Mouse (Mus musculus) hindbrain, embryonic 13.5 days (tissue): ENCODE data around the gene Piga. TPM values are rescaled to one million over a fixed set of nuclear protein-coding genes. Genes with fewer than 3 reads are reported as not detected.

Experiments used
- ATAC-seq: fragments of 200-750 bp; cut with Nextera tagmentation; 2 replicates; pipeline ENCODE4 v1.8.0; 2017; ENCODE audit warnings: moderate TSS enrichment; ENCODE audit not compliant: low FRiP score
- H3K27ac ChIP-seq: fragments of 300-500 bp; sonication (generic); 2 replicates; pipeline ENCODE4 v1.5.1; 2015; ENCODE audit warnings: inconsistent platforms, mild to moderate bottlenecking, moderate library complexity
- H3K27me3 ChIP-seq: fragments of 300-500 bp; sonication (generic); 2 replicates; pipeline ENCODE4 v1.6.1; 2015; ENCODE audit warnings: mild to moderate bottlenecking, inconsistent platforms
- H3K36me3 ChIP-seq: fragments of 300-500 bp; sonication (generic); 2 replicates; pipeline ENCODE4 v1.6.1; 2015; ENCODE audit warnings: mild to moderate bottlenecking, inconsistent platforms
- H3K4me1 ChIP-seq: fragments of 300-500 bp; sonication (generic); replicated peaks from 2 replicates; pipeline ENCODE4 v1.6.1; 2015; ENCODE audit warnings: inconsistent platforms
- H3K4me2 ChIP-seq: fragments of 300-500 bp; sonication (generic); 2 replicates; pipeline ENCODE4 v1.6.1; 2015; ENCODE audit warnings: inconsistent platforms, mild to moderate bottlenecking, moderate library complexity
- H3K4me3 ChIP-seq: fragments of 300-500 bp; sonication (generic); 2 replicates; pipeline ENCODE4 v1.5.1; 2015; ENCODE audit warnings: mild to moderate bottlenecking, inconsistent platforms
- H3K9ac ChIP-seq: fragments of 300-500 bp; sonication (generic); 2 replicates; pipeline ENCODE4 v1.6.1; 2015; ENCODE audit warnings: mild to moderate bottlenecking, inconsistent platforms
- H3K9me3 ChIP-seq: fragments of 300-500 bp; sonication (generic); 2 replicates; pipeline ENCODE4 v1.6.1; 2016; ENCODE audit warnings: inconsistent platforms
- WGBS: fragments of 180-500 bp; shearing (Covaris S2); methylation state at CpG from one replicate; pipeline ENCODE4 v1.1.7; 2015; 5-methylcytosine and 5-hydroxymethylcytosine counted together
- polyA plus RNA-seq: library from polyadenylated mRNA; unstranded; fragments of >200 nt; fragmentation: Nextera tagmentation; extraction: Ambion mirVana; gene quantifications from 2 replicates; pipeline ENCODE4 v1.2.1, GENCODE M21; 2015

Piga gene
- polyA plus RNA-seq, 1 experiment from 2014 or later = 6.4 TPM

DNA sequence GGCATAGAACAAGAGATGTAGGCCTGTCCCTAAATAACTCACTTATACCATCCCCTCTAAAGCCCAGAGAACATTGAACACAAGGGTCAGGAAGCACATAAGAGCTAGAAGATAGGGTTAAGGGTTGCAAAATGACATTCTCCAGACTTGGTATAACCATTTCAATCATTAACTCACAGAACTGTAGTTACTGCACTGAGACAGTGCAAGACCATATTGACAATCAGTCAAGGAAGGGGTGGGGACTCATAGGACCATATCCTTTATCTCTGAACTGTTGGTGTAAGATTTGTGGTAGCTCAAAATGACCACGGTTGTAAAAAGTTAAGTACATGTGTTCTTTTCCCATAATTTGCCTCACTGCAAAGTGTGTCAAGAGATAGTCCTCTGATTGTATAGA is 9.0 kb upstream of the Piga start:
- Histone ChIP-seq H3K36me3 (no peaks in the 10 kb centered on the region), H3K9me3 (no peaks in the 10 kb centered on the region), H3K4me3 (no peak overlapping the region), H3K4me2 (no peak overlapping the region), H3K27me3 (0 out of 2 replicates have a peak, but pooled peaks cover 11% of the 10 kb centered on the region), H3K4me1 (no peaks in the 10 kb centered on the region), H3K27ac (no peak overlapping the region), H3K9ac (no peak overlapping the region)
- 94% methylated on average over 1 of the region's 1 CpGs for WGBS
- ATAC-seq = no peak

DNA sequence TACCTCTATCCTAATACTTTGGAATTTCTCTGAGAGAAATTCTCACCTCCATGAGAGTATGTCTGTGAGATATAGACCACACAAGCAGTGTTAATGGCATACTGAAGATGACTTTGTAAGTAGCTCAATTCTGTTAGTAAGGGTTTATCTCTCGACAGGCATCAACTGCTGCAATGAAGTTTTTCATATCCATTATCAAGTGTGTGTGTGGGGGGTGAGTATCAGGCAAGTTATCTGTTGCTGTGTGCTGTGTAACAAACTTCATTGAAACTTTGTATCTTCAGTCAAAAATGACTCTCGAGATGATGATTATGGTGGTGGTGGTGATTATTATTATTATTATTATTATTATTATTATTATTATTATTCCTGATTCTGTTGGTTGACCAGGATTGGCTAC is 2.8 kb upstream of the Piga start:
- 85% methylated on average over 2 of the region's 2 CpGs for WGBS
- peaks cover 6% of the 10 kb centered on the region; the same call in 1 of the 2 replicates for H3K27me3 ChIP-seq
- H3K9me3 ChIP-seq = no peaks in the 10 kb centered on the region
- no peaks in the 10 kb centered on the region for H3K36me3 ChIP-seq
- no peak overlapping the region for H3K4me3 ChIP-seq
- no peak overlapping the region for H3K4me2 ChIP-seq
- H3K4me1 ChIP-seq = peaks cover 7% of the 10 kb centered on the region
- no peak for ATAC-seq
- H3K27ac ChIP-seq = no peak overlapping the region
- no peak overlapping the region for H3K9ac ChIP-seq

DNA sequence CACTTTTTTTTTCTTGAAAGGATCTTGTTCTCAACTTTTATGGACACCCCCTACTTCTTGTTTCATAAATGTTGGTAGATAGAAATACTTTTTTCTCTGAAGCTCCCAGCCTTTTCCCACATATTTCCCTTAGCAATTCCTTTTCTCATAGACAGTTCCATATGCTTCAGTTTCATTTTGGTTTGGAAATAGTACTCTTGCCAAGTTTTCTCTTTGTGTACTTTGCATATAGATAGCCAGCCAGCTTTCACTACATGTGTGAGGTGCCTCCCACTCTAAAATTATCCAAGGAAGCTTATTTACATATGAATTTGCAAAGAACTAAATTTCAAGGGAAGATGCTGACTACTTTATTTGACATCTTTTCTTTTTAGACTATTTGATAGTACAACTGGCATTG is 1.6 kb upstream of the Piga start:
- H3K9ac ChIP-seq = no peak overlapping the region
- H3K4me2 ChIP-seq = no peak overlapping the region
- no peaks in the 10 kb centered on the region for H3K36me3 ChIP-seq
- no peak for ATAC-seq
- no peaks in the 10 kb centered on the region for H3K9me3 ChIP-seq
- H3K27ac ChIP-seq = no peak overlapping the region
- H3K27me3 ChIP-seq = peaks cover 6% of the 10 kb centered on the region; the same call in 1 of the 2 replicates
- no peak overlapping the region for H3K4me3 ChIP-seq
- H3K4me1 ChIP-seq = peaks cover 7% of the 10 kb centered on the region

DNA sequence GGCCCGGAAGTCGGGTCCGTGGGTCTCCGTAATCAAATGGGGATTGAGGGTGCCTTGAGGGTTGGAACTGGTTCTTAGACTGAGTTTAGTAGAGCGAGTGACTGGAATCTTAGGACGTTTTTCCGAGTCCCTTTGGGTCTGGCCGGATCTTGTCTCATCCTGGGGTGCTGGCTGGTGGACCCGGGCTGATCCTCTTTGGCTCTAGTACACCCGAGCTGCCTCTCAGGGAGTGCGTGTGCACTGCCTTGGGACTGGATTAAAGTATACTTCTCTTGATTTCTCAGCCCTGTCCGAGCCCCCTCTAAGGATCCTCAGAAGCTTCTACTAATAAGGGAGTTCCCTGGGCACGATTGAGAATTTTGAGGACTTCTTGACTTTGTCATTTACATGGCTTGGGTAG is 368 bp downstream of the Piga start:
- 19% methylated on average over 13 of the region's 13 CpGs for WGBS
- H3K9ac ChIP-seq = peak overlapping the region; percentile 71
- no peaks in the 10 kb centered on the region for H3K36me3 ChIP-seq
- peaks cover 7% of the 10 kb centered on the region for H3K4me1 ChIP-seq
- peak; percentile 41; the same call in 1 of the 2 replicates for ATAC-seq
- H3K27me3 ChIP-seq = no peaks in the 10 kb centered on the region; the same call in 1 of the 2 replicates
- H3K4me3 ChIP-seq = peak overlapping the region; percentile 52
- peak overlapping the region; percentile 48 for H3K27ac ChIP-seq
- peak overlapping the region; percentile 62 for H3K4me2 ChIP-seq
- no peaks in the 10 kb centered on the region for H3K9me3 ChIP-seq

DNA sequence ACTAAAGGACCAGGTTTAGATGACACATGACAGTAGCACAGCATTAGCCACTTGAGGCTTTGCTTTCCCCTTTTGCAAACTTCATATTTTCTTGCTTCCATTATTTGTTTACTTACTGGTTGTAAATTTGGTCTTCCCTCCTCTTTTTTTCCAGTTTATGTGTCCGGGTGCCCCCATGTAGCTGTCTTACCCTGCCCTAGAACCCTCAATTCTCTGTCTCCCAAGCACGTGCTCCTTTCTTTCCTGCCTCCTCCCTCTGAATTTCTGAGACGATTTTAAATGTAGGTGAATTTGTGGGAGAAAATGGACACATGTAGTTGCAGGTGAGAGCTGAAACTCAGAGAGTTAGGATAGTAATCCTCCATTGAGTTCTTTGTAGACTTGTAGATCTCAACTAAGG is 931 bp downstream of the Piga start:
- H3K9me3 ChIP-seq = no peaks in the 10 kb centered on the region
- peak overlapping the region; percentile 52 for H3K4me3 ChIP-seq
- H3K4me1 ChIP-seq = peaks cover 7% of the 10 kb centered on the region
- ATAC-seq = no peak
- H3K27ac ChIP-seq = no peak overlapping the region
- 44% methylated on average over 3 of the region's 3 CpGs for WGBS
- H3K4me2 ChIP-seq = peak overlapping the region; percentile 62
- no peaks in the 10 kb centered on the region; the same call in 1 of the 2 replicates for H3K27me3 ChIP-seq
- H3K9ac ChIP-seq = peak overlapping the region; percentile 19; the same call in 1 of the 2 replicates
- no peaks in the 10 kb centered on the region for H3K36me3 ChIP-seq

DNA sequence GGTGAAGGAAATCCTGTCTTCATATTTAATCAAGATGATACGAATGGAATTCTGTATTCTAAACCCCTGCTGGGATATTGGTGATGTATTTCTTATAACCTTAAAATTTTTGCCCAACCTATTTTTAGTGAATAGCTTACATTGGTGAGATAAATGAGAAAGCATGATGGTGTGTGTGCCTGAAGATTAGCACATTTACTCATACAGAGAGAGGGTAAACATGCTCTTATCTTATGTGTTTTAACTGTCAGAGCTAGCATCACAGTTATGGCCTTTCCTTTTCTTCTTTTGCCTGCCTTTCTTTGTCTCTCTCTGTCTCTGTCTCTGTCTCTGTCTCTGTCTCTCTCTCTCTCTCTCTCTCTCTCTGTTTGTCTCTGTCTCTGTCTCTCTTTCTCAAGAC is 5.2 kb downstream of the Piga start:
- Histone ChIP-seq H3K9me3 (no peaks in the 10 kb centered on the region), H3K27ac (no peak overlapping the region), H3K9ac (no peak overlapping the region), H3K4me1 (peaks cover 7% of the 10 kb centered on the region), H3K27me3 (no peaks in the 10 kb centered on the region), H3K4me3 (no peak overlapping the region), H3K4me2 (no peak overlapping the region), H3K36me3 (0 out of 2 replicates have a peak, but pooled peaks cover 3% of the 10 kb centered on the region)
- WGBS = 85% methylated on average over 1 of the region's 1 CpGs
- no peak for ATAC-seq

DNA sequence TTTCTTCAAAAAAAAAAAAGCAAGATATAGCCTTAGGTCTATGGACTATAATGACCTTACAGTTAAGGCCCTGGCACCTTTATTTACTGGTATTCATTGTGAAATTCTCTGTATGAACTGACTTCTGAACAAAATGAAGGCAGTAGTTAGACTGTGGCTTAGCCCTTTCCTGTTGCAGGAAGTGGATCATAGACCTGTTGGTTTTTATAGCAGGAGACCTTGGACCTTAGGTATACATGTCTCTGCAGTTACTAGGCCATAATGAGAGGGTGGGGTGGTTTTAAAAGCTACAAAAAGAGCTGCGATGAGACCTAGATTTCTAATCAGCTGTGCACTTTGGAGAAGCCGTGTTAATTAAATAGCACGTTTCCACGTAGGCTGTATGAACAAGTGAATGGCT is 7.7 kb downstream of the Piga start:
- Histone ChIP-seq H3K9me3 (no peaks in the 10 kb centered on the region), H3K4me1 (no peaks in the 10 kb centered on the region), H3K9ac (no peak overlapping the region), H3K36me3 (peaks cover 13% of the 10 kb centered on the region; the same call in 1 of the 2 replicates), H3K4me3 (no peak overlapping the region), H3K27ac (no peak overlapping the region), H3K4me2 (no peak overlapping the region), H3K27me3 (no peaks in the 10 kb centered on the region)
- no peak for ATAC-seq
- WGBS = 94% methylated on average over 4 of the region's 4 CpGs

DNA sequence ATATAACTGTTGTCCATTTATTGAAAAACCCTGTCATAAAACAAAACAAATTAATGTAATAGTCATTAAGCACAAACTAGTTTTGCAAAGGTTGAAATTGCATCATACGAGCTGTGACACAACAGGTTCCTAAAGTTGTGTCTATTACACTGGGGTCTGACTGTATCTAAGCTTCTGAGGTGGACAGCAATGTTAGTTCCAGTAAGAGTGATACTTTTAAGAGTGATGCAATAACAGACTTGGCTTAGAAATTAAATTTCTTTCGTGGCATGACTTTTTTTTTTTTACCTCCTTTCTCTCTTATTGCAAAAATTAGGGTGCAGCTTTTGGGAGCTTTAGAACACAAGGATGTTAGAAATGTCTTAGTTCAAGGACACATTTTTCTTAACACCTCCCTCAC is 8.6 kb downstream of the Piga start:
- WGBS = 90% methylated on average over 2 of the region's 2 CpGs
- no peak overlapping the region for H3K27ac ChIP-seq
- no peak overlapping the region for H3K4me3 ChIP-seq
- H3K4me2 ChIP-seq = no peak overlapping the region
- no peaks in the 10 kb centered on the region for H3K27me3 ChIP-seq
- H3K4me1 ChIP-seq = no peaks in the 10 kb centered on the region
- no peak overlapping the region for H3K9ac ChIP-seq
- H3K9me3 ChIP-seq = no peaks in the 10 kb centered on the region
- H3K36me3 ChIP-seq = peaks cover 15% of the 10 kb centered on the region; the same call in 1 of the 2 replicates
- no peak for ATAC-seq

DNA sequence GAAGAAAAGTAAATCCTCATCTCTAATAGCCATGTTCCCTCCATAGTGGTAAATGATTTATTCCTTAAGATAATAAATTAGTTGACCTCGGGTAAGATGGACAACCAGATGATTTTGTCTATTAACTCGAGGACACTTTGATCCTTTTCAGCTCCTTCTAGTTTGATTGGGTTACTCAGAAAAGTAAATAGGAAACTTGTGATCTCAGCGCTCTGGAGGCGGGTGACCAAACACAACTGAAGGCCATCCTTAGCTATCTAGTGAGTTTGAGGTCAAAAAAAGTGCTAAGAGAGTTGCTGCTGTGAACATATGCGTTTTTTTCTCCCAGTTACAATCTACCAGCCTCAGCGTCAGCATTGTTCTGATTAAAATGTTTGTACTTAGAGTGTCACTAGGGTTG is 11.0 kb downstream of the Piga start:
- Histone ChIP-seq H3K4me3 (no peak overlapping the region), H3K27me3 (no peaks in the 10 kb centered on the region), H3K27ac (no peak overlapping the region), H3K9ac (no peak overlapping the region), H3K4me1 (no peaks in the 10 kb centered on the region), H3K4me2 (no peak overlapping the region), H3K9me3 (no peaks in the 10 kb centered on the region), H3K36me3 (peaks cover 15% of the 10 kb centered on the region; the same call in 1 of the 2 replicates)
- 93% methylated on average over 6 of the region's 6 CpGs for WGBS
- no peak for ATAC-seq

DNA sequence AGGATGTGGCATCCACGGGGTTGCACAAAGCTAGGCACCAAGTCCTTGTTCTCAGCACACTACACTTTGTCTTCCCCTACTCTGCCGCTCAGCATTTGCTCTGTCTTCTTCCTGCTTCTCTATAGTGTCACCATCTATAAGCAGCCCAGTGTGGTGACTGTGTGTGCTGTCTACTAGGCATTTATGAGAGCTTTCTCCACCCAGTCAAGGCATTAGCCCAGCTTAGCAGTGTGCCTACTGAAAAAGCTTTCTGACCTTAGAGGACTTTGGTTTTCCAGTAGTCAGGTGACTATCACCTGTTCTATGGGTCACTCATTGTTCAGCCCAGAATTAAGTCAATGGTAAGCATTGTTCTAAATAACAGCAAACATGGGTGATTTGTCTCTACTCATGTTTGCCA is 11.5 kb downstream of the Piga start:
- H3K9me3 ChIP-seq = no peaks in the 10 kb centered on the region
- H3K9ac ChIP-seq = no peak overlapping the region
- H3K36me3 ChIP-seq = peaks cover 15% of the 10 kb centered on the region; the same call in 1 of the 2 replicates
- H3K27ac ChIP-seq = no peak overlapping the region
- H3K4me1 ChIP-seq = no peaks in the 10 kb centered on the region
- H3K27me3 ChIP-seq = no peaks in the 10 kb centered on the region
- ATAC-seq = no peak
- 93% methylated on average over 2 of the region's 2 CpGs for WGBS
- H3K4me2 ChIP-seq = no peak overlapping the region
- H3K4me3 ChIP-seq = no peak overlapping the region

DNA sequence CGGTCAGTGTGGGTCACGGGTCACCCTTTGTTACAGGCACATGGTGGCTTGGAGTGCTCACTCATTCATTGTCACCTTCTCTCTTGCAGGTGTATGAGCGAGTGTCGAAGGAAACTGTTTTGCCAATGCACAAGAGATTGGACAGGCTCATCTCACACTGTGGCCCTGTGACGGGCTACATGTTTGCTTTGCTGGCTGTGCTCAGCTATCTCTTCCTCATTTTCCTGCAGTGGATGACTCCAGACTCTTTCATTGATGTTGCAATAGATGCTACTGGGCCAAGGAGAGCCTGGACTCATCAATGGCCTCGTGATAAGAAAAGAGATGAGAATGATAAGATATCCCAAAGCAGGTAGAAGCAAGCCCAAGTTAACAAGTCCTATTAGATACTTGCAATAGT is 12.0 kb downstream of the Piga start:
- Histone ChIP-seq H3K4me3 (no peak overlapping the region), H3K27me3 (no peaks in the 10 kb centered on the region), H3K4me1 (no peaks in the 10 kb centered on the region), H3K9me3 (no peaks in the 10 kb centered on the region), H3K4me2 (no peak overlapping the region), H3K36me3 (peaks cover 15% of the 10 kb centered on the region; the same call in 1 of the 2 replicates), H3K27ac (no peak overlapping the region), H3K9ac (no peak overlapping the region)
- 86% methylated on average over 6 of the region's 6 CpGs for WGBS
- no peak for ATAC-seq

DNA sequence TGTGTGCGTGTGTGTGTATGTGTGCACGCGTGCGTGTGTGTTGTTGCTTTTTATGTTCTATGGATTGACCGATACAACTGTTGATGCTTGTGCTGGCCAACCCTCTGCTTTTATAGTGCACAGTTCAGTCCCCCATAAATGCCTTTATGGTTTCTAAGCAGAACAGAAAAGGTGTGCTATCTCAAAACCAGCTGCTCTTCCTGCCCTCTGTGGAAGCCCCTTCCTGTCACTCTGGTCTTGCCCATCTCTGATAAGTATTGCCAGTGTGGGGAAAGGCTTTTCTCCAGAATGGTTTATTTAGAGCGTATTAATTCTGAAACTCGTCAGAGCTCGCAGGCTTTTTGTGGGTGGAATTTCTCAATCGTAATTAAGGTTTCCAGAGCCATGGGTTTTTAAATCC is 13.1 kb downstream of the Piga start:
- H3K36me3 ChIP-seq = peaks cover 15% of the 10 kb centered on the region; the same call in 1 of the 2 replicates
- no peak overlapping the region for H3K9ac ChIP-seq
- H3K4me3 ChIP-seq = no peak overlapping the region
- WGBS = 93% methylated on average over 9 of the region's 9 CpGs
- H3K9me3 ChIP-seq = no peaks in the 10 kb centered on the region
- H3K4me1 ChIP-seq = no peaks in the 10 kb centered on the region
- no peak overlapping the region for H3K27ac ChIP-seq
- no peak for ATAC-seq
- no peak overlapping the region for H3K4me2 ChIP-seq
- H3K27me3 ChIP-seq = no peaks in the 10 kb centered on the region

DNA sequence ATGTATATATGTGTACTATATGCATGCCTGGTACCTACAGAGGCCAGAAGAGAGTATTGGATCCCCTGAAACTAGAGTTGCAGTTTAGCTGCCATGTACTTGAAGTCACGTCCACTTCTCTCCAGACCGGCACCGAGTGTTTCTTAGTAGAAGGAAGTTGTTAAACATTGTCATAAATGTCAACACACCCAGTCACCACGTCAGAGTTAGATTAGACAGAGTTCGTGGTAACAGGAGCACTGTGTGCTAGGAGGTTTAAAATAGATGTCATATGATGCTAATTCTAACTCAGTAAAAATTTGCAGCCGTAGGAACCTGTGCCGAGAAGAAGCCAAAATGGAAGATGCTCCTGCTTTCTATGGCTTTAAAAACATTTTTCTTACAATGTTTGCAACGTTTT is 17.1 kb downstream of the Piga start, which contains the start of gene Asb11:
Gene Asb11 (plus strand): TSS at position 286 of the 400 bp plus-strand sequence.
- WGBS = 84% methylated on average over 8 of the region's 8 CpGs
- Histone ChIP-seq H3K27ac (no peak within 1 kb of the TSS), H3K4me2 (no peak within 1 kb of the TSS), H3K9ac (no peak within 1 kb of the TSS), H3K36me3 (peaks cover 7% of the 10 kb centered on the region; the same call in 1 of the 2 replicates), H3K9me3 (no peaks in the 10 kb centered on the region), H3K27me3 (peaks cover 4% of the 10 kb centered on the region; the same call in 1 of the 2 replicates), H3K4me1 (no peaks in the 10 kb centered on the region), H3K4me3 (no peak within 1 kb of the TSS)
- ATAC-seq = no peak
